Mouse (Mus musculus) liver, adult 2 months (tissue): ENCODE measurements around the gene Cacna1s.

Experiments
- CTCF ChIP-seq: fragments of 200-500 bp; IDR thresholded peaks from 2 replicates; pipeline ENCODE4 v1.5.1; 2011; ENCODE audit warnings: low read depth, low read length, control low read depth
- POLR2A ChIP-seq: fragments of 200-500 bp; IDR thresholded peaks from 2 replicates; pipeline ENCODE4 v1.6.1; 2011; ENCODE audit warnings: low read length, control low read depth; ENCODE audit not compliant: insufficient read depth; ENCODE audit errors: extremely low read depth

DNA sequence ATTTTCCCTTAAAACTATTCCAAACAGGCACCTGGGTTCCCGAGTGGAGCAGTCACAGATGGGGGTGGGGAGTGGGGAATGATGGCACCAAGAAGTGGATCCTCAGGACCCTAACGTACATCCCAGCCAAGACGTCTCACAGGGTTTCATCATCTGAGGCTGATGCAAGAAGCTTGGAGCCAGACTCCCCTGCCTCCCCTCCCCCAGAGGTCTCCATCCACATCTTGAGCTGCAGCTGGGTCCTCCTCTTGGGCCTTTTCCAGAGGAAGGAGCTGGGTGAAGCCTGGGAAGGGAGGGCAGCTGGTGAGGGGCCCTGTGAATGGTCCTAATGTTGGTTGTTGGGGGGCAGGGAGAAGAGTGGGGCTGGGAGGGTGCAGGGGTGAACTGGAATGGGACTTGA is 77.6 kb downstream of the Cacna1s start:
- TF ChIP-seq CTCF (no peak), POLR2A (no peak)
